Mouse (Mus musculus): Measurements from ENCODE around the gene Lgsn. TPM values are rescaled to one million over a fixed set of nuclear protein-coding genes. Genes with fewer than 3 reads are reported as not detected.

Lgsn gene
- polyA plus RNA-seq, 1 experiment from 2014 or later, result not detected

- H3K36me3 ChIP-seq (ENCODE audit: control insufficient read depth, insufficient read depth, low read length), result no peaks in the 10 kb centered on the region
- no peak for DNase-seq (ENCODE audit: low spot score, missing footprints)
- H3K4me1 ChIP-seq (ENCODE audit: control insufficient read depth, insufficient read depth, low read length), result no peaks in the 10 kb centered on the region
- H3K9ac ChIP-seq (ENCODE audit: low read length), result no peak overlapping the region
- H3K4me2 ChIP-seq, result no peak overlapping the region
- H3K9me3 ChIP-seq (ENCODE audit: control insufficient read depth, low read length), result no peaks in the 10 kb centered on the region
- H3K4me3 ChIP-seq (ENCODE audit: low read depth, low read length), result no peak overlapping the region
- no peaks in the 10 kb centered on the region for H3K27me3 ChIP-seq (ENCODE audit: control insufficient read depth, insufficient read depth, low read length)
- 81% methylated on average over 2 of the region's 2 CpGs for WGBS
- no peak overlapping the region for H3K27ac ChIP-seq (ENCODE audit: low read depth, low read length)
- no peak for ATAC-seq (ENCODE audit: low FRiP score)
Observed at GRCm38 (mm10) chr1:31156884-31157283, 19.3 kb upstream of the Lgsn start.

GRCm38 (mm10) chr1:31164527-31165189 is 11.5 kb upstream of the Lgsn start:
- H3K27ac ChIP-seq (ENCODE audit: low read depth, low read length), result no peak overlapping the region
- H3K4me3 ChIP-seq (ENCODE audit: low read depth, low read length), result no peak overlapping the region
- H3K27me3 ChIP-seq (ENCODE audit: control insufficient read depth, insufficient read depth, low read length), result no peaks in the 10 kb centered on the region
- WGBS, result 93% methylated on average over 18 of the region's 18 CpGs
- no peaks in the 10 kb centered on the region for H3K9me3 ChIP-seq (ENCODE audit: control insufficient read depth, low read length)
- no peak overlapping the region for H3K4me2 ChIP-seq
- ATAC-seq (ENCODE audit: low FRiP score), result no peak
- no peak for DNase-seq (ENCODE audit: low spot score, missing footprints)
- H3K36me3 ChIP-seq (ENCODE audit: control insufficient read depth, insufficient read depth, low read length), result no peaks in the 10 kb centered on the region
- no peaks in the 10 kb centered on the region for H3K4me1 ChIP-seq (ENCODE audit: control insufficient read depth, insufficient read depth, low read length)
- no peak overlapping the region for H3K9ac ChIP-seq (ENCODE audit: low read length)

GRCm38 (mm10) chr1:31165326-31166121 is 10.7 kb upstream of the Lgsn start:
- ATAC-seq (ENCODE audit: low FRiP score) (no peak), DNase-seq (ENCODE audit: low spot score, missing footprints) (no peak)
- 84% methylated on average over 7 of the region's 7 CpGs for WGBS
- H3K9ac ChIP-seq (ENCODE audit: low read length), result no peak overlapping the region
- no peaks in the 10 kb centered on the region for H3K9me3 ChIP-seq (ENCODE audit: control insufficient read depth, low read length)
- no peak overlapping the region for H3K4me2 ChIP-seq
- no peaks in the 10 kb centered on the region for H3K27me3 ChIP-seq (ENCODE audit: control insufficient read depth, insufficient read depth, low read length)
- H3K27ac ChIP-seq (ENCODE audit: low read depth, low read length), result no peak overlapping the region
- no peaks in the 10 kb centered on the region for H3K36me3 ChIP-seq (ENCODE audit: control insufficient read depth, insufficient read depth, low read length)
- H3K4me1 ChIP-seq (ENCODE audit: control insufficient read depth, insufficient read depth, low read length), result no peaks in the 10 kb centered on the region
- no peak overlapping the region for H3K4me3 ChIP-seq (ENCODE audit: low read depth, low read length)

- WGBS, result 77% methylated on average over 3 of the region's 3 CpGs
- H3K36me3 ChIP-seq (ENCODE audit: control insufficient read depth, insufficient read depth, low read length), result no peaks in the 10 kb centered on the region
Observed at GRCm38 (mm10) chr1:31175401-31175800, 800 bp upstream of the Lgsn start.

GRCm38 (mm10) chr1:31178264-31178663 is 2.1 kb downstream of the Lgsn start:
- ATAC-seq (ENCODE audit: low FRiP score), result no peak

More at GRCm38 (mm10) chr1:31175401-31175800, 800 bp upstream of the Lgsn start:
- Histone ChIP-seq H3K4me1 (ENCODE audit: control insufficient read depth, insufficient read depth, low read length) (no peaks in the 10 kb centered on the region), H3K9ac (ENCODE audit: low read length) (no peak overlapping the region), H3K27me3 (ENCODE audit: control insufficient read depth, insufficient read depth, low read length) (no peaks in the 10 kb centered on the region), H3K9me3 (ENCODE audit: control insufficient read depth, low read length) (no peaks in the 10 kb centered on the region), H3K27ac (ENCODE audit: low read depth, low read length) (no peak overlapping the region), H3K4me2 (no peak overlapping the region), H3K4me3 (ENCODE audit: low read depth, low read length) (no peak overlapping the region)
- no peak for ATAC-seq (ENCODE audit: low FRiP score)
- no peak for DNase-seq (ENCODE audit: low spot score, missing footprints)

GRCm38 (mm10) chr1:31190237-31190866 is 14.2 kb downstream of the Lgsn start:
- Histone ChIP-seq H3K4me1 (ENCODE audit: control insufficient read depth, insufficient read depth, low read length) (no peaks in the 10 kb centered on the region), H3K27ac (ENCODE audit: low read depth, low read length) (no peak overlapping the region), H3K36me3 (ENCODE audit: control insufficient read depth, insufficient read depth, low read length) (no peaks in the 10 kb centered on the region), H3K27me3 (ENCODE audit: control insufficient read depth, insufficient read depth, low read length) (no peaks in the 10 kb centered on the region), H3K9ac (ENCODE audit: low read length) (no peak overlapping the region), H3K4me3 (ENCODE audit: low read depth, low read length) (no peak overlapping the region), H3K4me2 (no peak overlapping the region), H3K9me3 (ENCODE audit: control insufficient read depth, low read length) (no peaks in the 10 kb centered on the region)
- WGBS, result 85% methylated on average over 10 of the region's 10 CpGs
- DNase-seq (ENCODE audit: low spot score, missing footprints) (no peak), ATAC-seq (ENCODE audit: low FRiP score) (no peak)

More at GRCm38 (mm10) chr1:31178264-31178663, 2.1 kb downstream of the Lgsn start:
- H3K4me2 ChIP-seq, result no peak overlapping the region
- H3K27me3 ChIP-seq (ENCODE audit: control insufficient read depth, insufficient read depth, low read length), result no peaks in the 10 kb centered on the region
- no peak overlapping the region for H3K4me3 ChIP-seq (ENCODE audit: low read depth, low read length)
- WGBS, result 32% methylated on average over 1 of the region's 1 CpGs
- no peak overlapping the region for H3K27ac ChIP-seq (ENCODE audit: low read depth, low read length)
- H3K9ac ChIP-seq (ENCODE audit: low read length), result no peak overlapping the region
- H3K36me3 ChIP-seq (ENCODE audit: control insufficient read depth, insufficient read depth, low read length), result no peaks in the 10 kb centered on the region
- H3K4me1 ChIP-seq (ENCODE audit: control insufficient read depth, insufficient read depth, low read length), result no peaks in the 10 kb centered on the region
- no peaks in the 10 kb centered on the region for H3K9me3 ChIP-seq (ENCODE audit: control insufficient read depth, low read length)
- DNase-seq (ENCODE audit: low spot score, missing footprints), result no peak

GRCm38 (mm10) chr1:31195633-31196032 is 19.4 kb downstream of the Lgsn start:
- no peaks in the 10 kb centered on the region for H3K9me3 ChIP-seq (ENCODE audit: control insufficient read depth, low read length)
- DNase-seq (ENCODE audit: low spot score, missing footprints) (no peak), ATAC-seq (ENCODE audit: low FRiP score) (no peak)
- H3K27ac ChIP-seq (ENCODE audit: low read depth, low read length), result no peak overlapping the region
- no peak overlapping the region for H3K9ac ChIP-seq (ENCODE audit: low read length)
- no peak overlapping the region for H3K4me2 ChIP-seq
- no peaks in the 10 kb centered on the region for H3K27me3 ChIP-seq (ENCODE audit: control insufficient read depth, insufficient read depth, low read length)
- no peaks in the 10 kb centered on the region for H3K4me1 ChIP-seq (ENCODE audit: control insufficient read depth, insufficient read depth, low read length)
- H3K36me3 ChIP-seq (ENCODE audit: control insufficient read depth, insufficient read depth, low read length), result no peaks in the 10 kb centered on the region
- WGBS, result 81% methylated on average over 1 of the region's 1 CpGs
- no peak overlapping the region for H3K4me3 ChIP-seq (ENCODE audit: low read depth, low read length)

GRCm38 (mm10) chr1:31196959-31197358 is 20.8 kb downstream of the Lgsn start:
- 92% methylated on average over 3 of the region's 3 CpGs for WGBS
- no peak for ATAC-seq (ENCODE audit: low FRiP score)

GRCm38 (mm10) chr1:31203771-31204170 is 27.6 kb downstream of the Lgsn start:
- Histone ChIP-seq H3K4me3 (ENCODE audit: low read depth, low read length) (no peak overlapping the region), H3K36me3 (ENCODE audit: control insufficient read depth, insufficient read depth, low read length) (no peaks in the 10 kb centered on the region), H3K9ac (ENCODE audit: low read length) (no peak overlapping the region), H3K9me3 (ENCODE audit: control insufficient read depth, low read length) (no peaks in the 10 kb centered on the region), H3K4me1 (ENCODE audit: control insufficient read depth, insufficient read depth, low read length) (no peaks in the 10 kb centered on the region), H3K4me2 (no peak overlapping the region), H3K27me3 (ENCODE audit: control insufficient read depth, insufficient read depth, low read length) (no peaks in the 10 kb centered on the region), H3K27ac (ENCODE audit: low read depth, low read length) (no peak overlapping the region)
- ATAC-seq (ENCODE audit: low FRiP score), result no peak
- no peak for DNase-seq (ENCODE audit: low spot score, missing footprints)
- WGBS, result 90% methylated on average over 10 of the region's 10 CpGs

More at GRCm38 (mm10) chr1:31196959-31197358, 20.8 kb downstream of the Lgsn start:
- no peak for DNase-seq (ENCODE audit: low spot score, missing footprints)
- H3K27ac ChIP-seq (ENCODE audit: low read depth, low read length), result no peak overlapping the region
- H3K9me3 ChIP-seq (ENCODE audit: control insufficient read depth, low read length), result no peaks in the 10 kb centered on the region
- H3K4me3 ChIP-seq (ENCODE audit: low read depth, low read length), result no peak overlapping the region
- no peak overlapping the region for H3K9ac ChIP-seq (ENCODE audit: low read length)
- H3K27me3 ChIP-seq (ENCODE audit: control insufficient read depth, insufficient read depth, low read length), result no peaks in the 10 kb centered on the region
- no peaks in the 10 kb centered on the region for H3K36me3 ChIP-seq (ENCODE audit: control insufficient read depth, insufficient read depth, low read length)
- H3K4me2 ChIP-seq, result no peak overlapping the region
- H3K4me1 ChIP-seq (ENCODE audit: control insufficient read depth, insufficient read depth, low read length), result no peaks in the 10 kb centered on the region

All from midbrain, embryonic 11.5 days (tissue).